ENCODE assay signal across 9 mouse cellular contexts in genomic region chr17:87770766-87771165, GRCm38 (mm10). TPM values are rescaled to one million over a fixed set of nuclear protein-coding genes. Genes with fewer than 3 reads are reported as not detected.
DNase-seq lines count a peak whose midpoint lies in the region.
"Had no signal": no experiment of that assay in that cellular context is flagged by ENCODE, and none has a peak within 500 bp of the region (broad histone marks: within the 10 kb centered on the region; RNA-seq: fewer than 3 reads in every experiment).

No protein-coding gene starts in this region.

- intact Hi-C loops in left cerebral cortex, postnatal 4 days (cut with DNase I) = no loop called here
- intact Hi-C loops in left cerebral cortex, postnatal 10 days (cut with DNase I) = no loop called here

- DNase-seq in left cerebral cortex, postnatal 4 days = peak; percentile 75
- DNase-seq in left cerebral cortex, postnatal 10 days (ENCODE audit: extremely low spot score in 1 of 2, low spot score in 2 of 2) = no peak
- DNase-seq in adrenal gland, postnatal 10 days = peak; percentile 55
- peak; percentile 88 for DNase-seq in cerebellum, adult 8-10 months
- peak; percentile 7 for DNase-seq in skeletal muscle tissue, adult 2 months (ENCODE audit: low read depth, low spot score)
- DNase-seq in c-Kit-positive CD71-positive TER-119-positive erythroid progenitor cells, embryonic 14.5 days (ENCODE audit: low spot score) = no peak
- DNase-seq in frontal cortex, postnatal 14 days (ENCODE audit: low spot score in 2 of 2) = no peak

RNA-seq across cellular contexts. Expression of gene Kcnk12, which starts 27.0 kb away (rescaled TPM):
- total RNA-seq in left cerebral cortex, postnatal 4 days (2021) = 10 to 100 TPM; 15.4 to 16.6 TPM
- 10 to 100 TPM; 26.2 to 27.6 TPM for total RNA-seq in left cerebral cortex, postnatal 10 days (2021)
- under 1 TPM; 0.18 to 0.27 TPM for total RNA-seq in adrenal gland, postnatal 10 days (2021)
- total RNA-seq: monocyte, adult 5-6 weeks; neutrophil, adult 5-6 weeks had no signal

Comparison
In these comparisons a context has a peak if more than half of its experiments do, and no peak if none do; other contexts are left out.
1. DNase-seq: peak in left cerebral cortex, postnatal 4 days (single experiment), adrenal gland, postnatal 10 days (single experiment), cerebellum, adult 8-10 months (single experiment) and skeletal muscle tissue, adult 2 months (single experiment); none in left cerebral cortex, postnatal 10 days (0 of 2), c-Kit-positive CD71-positive TER-119-positive erythroid progenitor cells, embryonic 14.5 days (single experiment) and frontal cortex, postnatal 14 days (0 of 2).
2. RNA of gene Kcnk12, which starts 27.0 kb away (total RNA-seq): 26.2 to 27.6 TPM in left cerebral cortex, postnatal 10 days and 15.4 to 16.6 TPM in left cerebral cortex, postnatal 4 days; 0.18 to 0.27 TPM in adrenal gland, postnatal 10 days; every median in the first group is over 10 times any median in the second.